Mouse (Mus musculus) heart, postnatal 25 days (tissue): ENCODE measurements at regions not wholly inside any gene's neighbourhood (a gene's known extent, or its start where the extent isn't known, plus 50 kb on each side); places are given as distances from the start of the nearest gene placed in this dataset.
A peak's percentile ranks its signal among the peaks of the same experiment; 100 is the strongest.

Experiments used
- DNase-seq: peaks from one replicate; pipeline ENCODE4 v3.0.0; 2022; ENCODE audit warnings: low spot score
- intact Hi-C: fragments of 180-260 bp; cut with DNase I; formaldehyde crosslinking; loops from one replicate; pipeline ENCODE4 v1.15.1; 2025

- intact Hi-C loops = no loop called here
- no peak for DNase-seq
Observed at GRCm38 (mm10) chr16:5351890-5352571, 96.2 kb upstream of the Eef2kmt start.

- no peak for DNase-seq
- intact Hi-C loops = no loop called here
Observed at GRCm38 (mm10) chr16:5347151-5347550, 91.4 kb upstream of the Eef2kmt start.

GRCm38 (mm10) chr16:5342326-5342725 is 86.5 kb upstream of the Eef2kmt start:
- DNase-seq = no peak
- intact Hi-C loops = no loop called here

GRCm38 (mm10) chr16:5316271-5316670 is 60.5 kb upstream of the Eef2kmt start:
- no peak for DNase-seq
- intact Hi-C loops = no loop called here

- intact Hi-C loops = no loop called here
Observed at GRCm38 (mm10) chr16:5313261-5313660, 57.5 kb upstream of the Eef2kmt start.

GRCm38 (mm10) chr16:5311456-5311855 is 55.7 kb upstream of the Eef2kmt start:
- intact Hi-C loops = no loop called here
- DNase-seq = no peak

More at GRCm38 (mm10) chr16:5313261-5313660, 57.5 kb upstream of the Eef2kmt start:
- no peak for DNase-seq

- no peak for DNase-seq
- intact Hi-C loops = no loop called here
Observed at GRCm38 (mm10) chr16:5310736-5311135, 55.0 kb upstream of the Eef2kmt start.

- no peak for DNase-seq
Observed at GRCm38 (mm10) chr16:5307761-5308160, 52.0 kb upstream of the Eef2kmt start.

GRCm38 (mm10) chr16:5307249-5307605 is 51.4 kb upstream of the Eef2kmt start:
- intact Hi-C loops = loop anchor here (2.0 to 5.0 kb wide), 2 partner anchors 100 to 225 kb away; no protein-coding TSS in a partner anchor

More at GRCm38 (mm10) chr16:5307761-5308160, 52.0 kb upstream of the Eef2kmt start:
- intact Hi-C loops = loop anchor here (2.0 to 5.0 kb wide), 2 partner anchors 99 to 225 kb away; no protein-coding TSS in a partner anchor

GRCm38 (mm10) chr16:5306588-5307248 is 50.9 kb upstream of the Eef2kmt start:
- peak; percentile 63 for DNase-seq
- intact Hi-C loops = loop anchor here (1.0 to 5.0 kb wide), 3 partner anchors 100 to 226 kb away; no protein-coding TSS in a partner anchor

More at GRCm38 (mm10) chr16:5307249-5307605, 51.4 kb upstream of the Eef2kmt start:
- no peak for DNase-seq
